Mouse (Mus musculus) liver, embryonic 16.5 days (tissue): ENCODE measurements around the gene Frem1. TPM values are rescaled to one million over a fixed set of nuclear protein-coding genes. Genes with fewer than 3 reads are reported as not detected.

Experiments
- ATAC-seq: fragments of 200-750 bp; cut with Nextera tagmentation; 2 replicates; pipeline ENCODE4 v1.8.0; 2017; ENCODE audit warnings: low read depth, mild to moderate bottlenecking, moderate number of reproducible peaks, moderate library complexity
- H3K27ac ChIP-seq: fragments of 300-500 bp; sonication (generic); 2 replicates; pipeline ENCODE4 v1.5.1; 2014; ENCODE audit warnings: mild to moderate bottlenecking, low read length
- H3K27me3 ChIP-seq: fragments of 300-500 bp; sonication (generic); 2 replicates; pipeline ENCODE4 v1.6.1; 2014; ENCODE audit warnings: low read depth, low read length, mixed read lengths; ENCODE audit not compliant: control insufficient read depth, insufficient read depth
- H3K36me3 ChIP-seq: fragments of 300-500 bp; sonication (generic); 2 replicates; pipeline ENCODE4 v1.6.1; 2014; ENCODE audit warnings: mild to moderate bottlenecking; ENCODE audit not compliant: control insufficient read depth, insufficient read depth
- H3K4me1 ChIP-seq: fragments of 300-500 bp; sonication (generic); 2 replicates; pipeline ENCODE4 v1.6.1; 2014; ENCODE audit warnings: low read depth, low read length, mixed read lengths; ENCODE audit not compliant: control insufficient read depth
- H3K4me2 ChIP-seq: fragments of 300-500 bp; sonication (generic); 2 replicates; pipeline ENCODE4 v1.6.1; 2014; ENCODE audit warnings: low read depth, low read length, mixed read lengths
- H3K4me3 ChIP-seq: fragments of 300-500 bp; sonication (generic); 2 replicates; pipeline ENCODE4 v1.5.1; 2014; ENCODE audit warnings: low read depth, mild to moderate bottlenecking, low read length
- H3K9ac ChIP-seq: fragments of 300-500 bp; sonication (generic); 2 replicates; pipeline ENCODE4 v1.6.1; 2014; ENCODE audit warnings: low read depth, low read length
- H3K9me3 ChIP-seq: fragments of 300-500 bp; sonication (generic); replicated peaks from 2 replicates; pipeline ENCODE4 v1.6.1; 2016; ENCODE audit warnings: low read length; ENCODE audit not compliant: control insufficient read depth
- WGBS: fragments of 180-500 bp; shearing (Covaris S2); extraction: QIAGEN DNeasy Blood & Tissue Kit; methylation state at CpG from one replicate; pipeline ENCODE4 v1.1.7; 2014; ENCODE audit not compliant: insufficient replicate concordance; 5-methylcytosine and 5-hydroxymethylcytosine counted together
- polyA plus RNA-seq: library from polyadenylated mRNA; unstranded; fragments of >200 nt; fragmentation: Nextera tagmentation; extraction: Ambion mirVana; gene quantifications from 2 replicates; pipeline ENCODE4 v1.2.1, GENCODE M21; 2015

Frem1 gene
- polyA plus RNA-seq, 1 experiment from 2014 or later, result 0.63 TPM

DNA sequence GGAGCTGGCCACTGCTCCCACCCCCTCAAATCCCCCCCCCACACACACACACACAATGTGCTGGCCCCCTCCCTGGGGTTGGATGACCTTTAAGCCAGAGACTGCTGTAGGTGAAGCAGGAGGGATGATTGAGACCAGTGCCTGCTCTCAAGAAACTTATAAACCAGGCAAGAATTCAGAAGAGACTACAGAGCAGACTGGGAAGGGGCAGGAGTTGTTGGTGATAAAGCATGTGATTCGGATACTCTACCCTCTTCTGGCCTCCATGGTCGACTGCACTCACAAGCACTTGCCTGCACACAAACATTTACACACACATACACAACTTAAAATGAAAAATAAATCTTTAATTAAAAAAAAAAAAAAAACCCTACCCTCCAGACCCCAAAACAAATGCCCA is 6.0 kb upstream of the Frem1 start:
- H3K4me3 ChIP-seq, result no peak overlapping the region
- WGBS, result 50% methylated on average over 2 of the region's 2 CpGs

DNA sequence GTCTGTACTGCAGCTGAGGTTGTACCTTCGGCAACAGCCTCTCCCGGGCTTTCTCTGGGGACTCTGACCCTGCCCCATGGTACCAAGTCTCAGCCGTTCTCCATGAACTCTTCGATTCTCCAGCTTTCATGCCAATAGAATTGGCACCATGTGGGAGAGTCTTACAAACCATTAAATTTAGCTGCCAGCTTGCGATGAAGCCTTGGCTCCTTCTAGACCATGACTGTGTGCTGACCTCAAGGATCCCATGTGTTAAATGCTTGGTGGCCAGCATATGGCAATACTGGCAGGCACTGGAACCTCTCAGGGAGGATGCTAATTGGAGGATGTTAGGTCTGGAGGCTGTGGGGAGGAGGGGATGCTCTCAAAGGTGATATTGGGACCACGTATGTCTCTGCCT is 4.4 kb upstream of the Frem1 start:
- Histone ChIP-seq H3K4me2 (no peak overlapping the region), H3K9me3 (no peaks in the 10 kb centered on the region), H3K9ac (no peak overlapping the region), H3K4me1 (no peaks in the 10 kb centered on the region), H3K27ac (no peak overlapping the region), H3K36me3 (no peaks in the 10 kb centered on the region), H3K27me3 (peaks cover 7% of the 10 kb centered on the region; the same call in 1 of the 2 replicates), H3K4me3 (no peak overlapping the region)
- no peak for ATAC-seq
- WGBS, result 68% methylated on average over 6 of the region's 6 CpGs

More for the DNA sequence above, 6.0 kb upstream of the Frem1 start:
- Histone ChIP-seq H3K36me3 (no peaks in the 10 kb centered on the region), H3K4me2 (no peak overlapping the region), H3K9ac (no peak overlapping the region), H3K9me3 (no peaks in the 10 kb centered on the region), H3K4me1 (no peaks in the 10 kb centered on the region), H3K27me3 (no peaks in the 10 kb centered on the region), H3K27ac (no peak overlapping the region)
- no peak for ATAC-seq

GRCm38 (mm10) chr4:83055444-83055843 is 3.3 kb upstream of the Frem1 start:
- Histone ChIP-seq H3K36me3 (no peaks in the 10 kb centered on the region), H3K27ac (no peak overlapping the region), H3K4me1 (no peaks in the 10 kb centered on the region), H3K4me2 (no peak overlapping the region), H3K27me3 (peaks cover 7% of the 10 kb centered on the region; the same call in 1 of the 2 replicates), H3K9me3 (no peaks in the 10 kb centered on the region), H3K9ac (no peak overlapping the region), H3K4me3 (no peak overlapping the region)
- no peak for ATAC-seq
- WGBS, result 23% methylated on average over 2 of the region's 2 CpGs

DNA sequence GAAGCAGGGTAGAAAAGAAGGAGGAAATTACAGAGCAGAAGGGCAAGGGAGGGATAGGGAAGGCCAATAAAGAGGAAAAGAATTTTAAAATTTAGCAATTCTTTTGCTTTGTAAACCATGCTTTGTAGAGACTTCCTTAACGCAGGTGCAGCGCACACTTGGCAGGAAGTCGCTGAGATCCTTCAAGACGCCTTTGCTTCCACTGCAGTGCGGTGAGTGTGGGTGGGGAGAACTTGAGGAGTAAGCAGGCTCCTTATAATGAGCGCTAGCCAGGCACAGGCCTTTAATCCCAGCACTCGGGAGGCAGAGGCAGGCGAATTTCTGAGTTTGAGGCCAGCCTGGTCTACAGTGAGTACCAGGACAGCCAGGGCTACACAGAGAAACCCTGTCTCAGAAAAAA is 1.1 kb upstream of the Frem1 start:
- peaks cover 7% of the 10 kb centered on the region; the same call in 1 of the 2 replicates for H3K27me3 ChIP-seq
- ATAC-seq, result no peak
- no peak overlapping the region for H3K4me3 ChIP-seq
- no peaks in the 10 kb centered on the region for H3K36me3 ChIP-seq
- H3K4me2 ChIP-seq, result no peak overlapping the region
- no peaks in the 10 kb centered on the region for H3K9me3 ChIP-seq
- no peak overlapping the region for H3K9ac ChIP-seq
- H3K4me1 ChIP-seq, result no peaks in the 10 kb centered on the region
- WGBS, result 33% methylated on average over 8 of the region's 8 CpGs
- no peak overlapping the region for H3K27ac ChIP-seq

GRCm38 (mm10) chr4:83051176-83051575 is 963 bp downstream of the Frem1 start:
- ATAC-seq, result no peak
- no peaks in the 10 kb centered on the region for H3K9me3 ChIP-seq
- H3K4me3 ChIP-seq, result no peak overlapping the region
- H3K4me2 ChIP-seq, result no peak overlapping the region
- WGBS, result 29% methylated on average over 8 of the region's 8 CpGs
- no peaks in the 10 kb centered on the region for H3K4me1 ChIP-seq
- no peaks in the 10 kb centered on the region for H3K36me3 ChIP-seq
- H3K9ac ChIP-seq, result no peak overlapping the region
- no peak overlapping the region for H3K27ac ChIP-seq
- H3K27me3 ChIP-seq, result peaks cover 7% of the 10 kb centered on the region; the same call in 1 of the 2 replicates

- no peak overlapping the region for H3K4me2 ChIP-seq
- H3K36me3 ChIP-seq, result no peaks in the 10 kb centered on the region
- WGBS, result 47% methylated on average over 5 of the region's 5 CpGs
- no peak overlapping the region for H3K27ac ChIP-seq
- no peak overlapping the region for H3K9ac ChIP-seq
- no peak overlapping the region for H3K4me3 ChIP-seq
- no peak for ATAC-seq
- H3K27me3 ChIP-seq, result peaks cover 7% of the 10 kb centered on the region; the same call in 1 of the 2 replicates
- H3K9me3 ChIP-seq, result no peaks in the 10 kb centered on the region
- H3K4me1 ChIP-seq, result no peaks in the 10 kb centered on the region
Measured at GRCm38 (mm10) chr4:83050151-83050796, 1.9 kb downstream of the Frem1 start.

- 38% methylated on average over 3 of the region's 3 CpGs for WGBS
- H3K27me3 ChIP-seq, result peaks cover 7% of the 10 kb centered on the region; the same call in 1 of the 2 replicates
- no peak for ATAC-seq
- H3K27ac ChIP-seq, result no peak overlapping the region
- H3K4me3 ChIP-seq, result no peak overlapping the region
- no peak overlapping the region for H3K9ac ChIP-seq
- no peak overlapping the region for H3K4me2 ChIP-seq
- H3K36me3 ChIP-seq, result no peaks in the 10 kb centered on the region
- H3K4me1 ChIP-seq, result no peaks in the 10 kb centered on the region
- H3K9me3 ChIP-seq, result no peaks in the 10 kb centered on the region
Measured at GRCm38 (mm10) chr4:83049288-83049687, 2.9 kb downstream of the Frem1 start.

DNA sequence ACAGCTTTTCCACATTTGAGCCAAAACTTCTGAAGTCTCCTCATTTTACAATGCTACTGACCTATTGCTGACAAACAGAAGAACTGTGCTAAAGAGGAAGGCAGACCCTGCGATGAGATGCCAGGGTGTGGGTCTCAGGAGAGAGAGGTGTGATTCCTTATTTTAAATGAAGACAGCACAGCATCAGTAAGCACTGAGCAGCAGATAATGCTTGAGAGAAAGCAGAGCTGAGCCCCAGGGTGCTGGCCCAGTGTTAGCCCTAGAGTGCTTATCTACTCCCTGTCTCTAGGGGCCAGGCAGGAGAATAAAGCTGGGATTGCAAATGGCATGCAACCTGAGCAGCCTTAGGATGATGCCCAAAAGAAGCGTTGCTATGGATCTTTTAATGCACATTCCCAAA is 3.6 kb downstream of the Frem1 start:
- H3K4me1 ChIP-seq, result no peaks in the 10 kb centered on the region
- H3K9me3 ChIP-seq, result no peaks in the 10 kb centered on the region
- WGBS, result 25% methylated on average over 2 of the region's 2 CpGs
- no peak for ATAC-seq
- no peaks in the 10 kb centered on the region for H3K36me3 ChIP-seq
- no peak overlapping the region for H3K4me2 ChIP-seq
- H3K27ac ChIP-seq, result no peak overlapping the region
- H3K27me3 ChIP-seq, result peaks cover 7% of the 10 kb centered on the region; the same call in 1 of the 2 replicates
- H3K4me3 ChIP-seq, result no peak overlapping the region
- no peak overlapping the region for H3K9ac ChIP-seq

GRCm38 (mm10) chr4:83046806-83047205 is 5.3 kb downstream of the Frem1 start:
- peaks cover 3% of the 10 kb centered on the region; the same call in 1 of the 2 replicates for H3K27me3 ChIP-seq
- H3K4me1 ChIP-seq, result no peaks in the 10 kb centered on the region
- no peak overlapping the region for H3K27ac ChIP-seq
- ATAC-seq, result no peak
- no peak overlapping the region for H3K9ac ChIP-seq
- no peak overlapping the region for H3K4me3 ChIP-seq
- H3K9me3 ChIP-seq, result no peaks in the 10 kb centered on the region
- no peak overlapping the region for H3K4me2 ChIP-seq
- H3K36me3 ChIP-seq, result no peaks in the 10 kb centered on the region
- WGBS, result 33% methylated on average over 2 of the region's 2 CpGs
